Mouse (Mus musculus) heart, postnatal 14 days (tissue): Measurements from ENCODE around the gene Tfr2. TPM values are rescaled to one million over a fixed set of nuclear protein-coding genes. Genes with fewer than 3 reads are reported as not detected.

Source experiments
- DNase-seq, 2 experiments: peaks; one replicate each; pipeline ENCODE4 v3.0.0; 2021 to 2022
- intact Hi-C: fragments of 180-260 bp; cut with DNase I; formaldehyde crosslinking; loops from one replicate; pipeline ENCODE4 v1.15.1; 2025
- total RNA-seq, 2 experiments: library from RNA; stranded (reverse); gene quantifications; 2 replicates each; pipeline ENCODE4 v1.2.3; 2021

Gene Tfr2
- total RNA-seq, 2 experiments from 2014 or later = not detected

DNA sequence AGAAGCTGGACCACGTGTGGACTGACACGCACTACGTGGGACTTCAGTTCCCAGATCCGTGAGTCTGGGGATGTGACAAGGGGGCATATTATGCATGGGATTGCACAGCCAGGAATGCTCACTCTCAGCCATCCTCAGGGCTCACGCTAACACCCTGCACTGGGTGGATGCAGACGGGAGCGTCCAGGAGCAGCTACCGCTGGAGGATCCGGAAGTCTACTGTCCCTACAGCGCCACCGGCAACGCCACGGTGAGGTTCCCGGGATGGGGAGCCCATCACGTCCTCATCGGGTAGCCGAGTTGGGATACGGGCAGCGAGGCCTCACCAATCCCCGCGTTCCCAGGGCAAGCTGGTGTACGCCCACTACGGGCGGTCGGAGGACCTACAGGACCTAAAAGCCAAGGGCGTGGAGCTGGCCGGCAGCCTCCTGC, 4.8 kb downstream of the Tfr2 start:
- intact Hi-C loops = no loop called here
- peak; percentile 33 to 49 for DNase-seq

DNA sequence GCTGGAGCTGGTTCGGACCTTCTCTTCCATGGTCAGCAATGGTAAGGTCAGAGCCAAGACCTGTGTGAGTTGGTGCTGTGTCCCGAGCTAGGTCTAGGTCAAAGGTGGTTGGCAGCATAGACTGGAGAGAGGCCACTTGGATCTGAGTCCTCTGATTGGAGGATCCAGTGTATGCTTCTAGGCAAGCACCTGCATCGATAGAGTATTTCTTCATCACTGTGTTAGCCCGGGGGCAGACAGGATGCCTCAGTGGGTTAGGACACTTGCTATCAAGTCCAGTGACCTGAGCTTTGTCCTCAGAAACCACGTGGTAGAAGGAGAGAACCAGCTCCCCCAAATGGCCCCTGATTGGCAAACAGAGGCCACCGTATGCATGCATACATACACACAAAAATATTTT, 10.6 kb downstream of the Tfr2 start:
- no peak for DNase-seq
- intact Hi-C loops = no loop called here

GRCm38 (mm10) chr5:137582702-137583101, 13.1 kb downstream of the Tfr2 start:
- DNase-seq = no peak
- intact Hi-C loops = no loop called here

DNA sequence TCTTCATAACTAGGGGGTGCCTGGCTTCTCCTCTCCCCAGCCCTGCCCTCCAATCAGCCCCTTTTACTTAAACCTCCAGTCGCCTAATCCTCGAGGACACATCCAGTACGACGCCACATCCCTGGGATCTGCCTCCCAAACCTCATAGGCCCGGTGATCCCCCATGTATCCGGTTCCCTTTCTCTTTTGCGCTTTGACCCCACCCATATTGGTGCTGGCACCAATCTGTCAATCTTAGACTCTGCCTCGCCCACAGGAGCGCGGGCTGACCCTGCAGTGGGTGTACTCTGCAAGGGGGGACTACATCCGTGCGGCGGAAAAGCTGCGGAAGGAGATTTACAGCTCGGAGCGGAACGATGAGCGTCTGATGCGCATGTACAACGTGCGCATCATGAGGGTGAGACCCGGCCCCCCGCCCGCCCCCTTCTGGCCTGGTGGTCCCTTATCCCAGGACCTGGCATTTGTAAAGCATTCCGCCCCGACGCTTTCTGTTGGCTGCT, 14.1 kb downstream of the Tfr2 start:
- peak; percentile 21 to 48 for DNase-seq

DNA sequence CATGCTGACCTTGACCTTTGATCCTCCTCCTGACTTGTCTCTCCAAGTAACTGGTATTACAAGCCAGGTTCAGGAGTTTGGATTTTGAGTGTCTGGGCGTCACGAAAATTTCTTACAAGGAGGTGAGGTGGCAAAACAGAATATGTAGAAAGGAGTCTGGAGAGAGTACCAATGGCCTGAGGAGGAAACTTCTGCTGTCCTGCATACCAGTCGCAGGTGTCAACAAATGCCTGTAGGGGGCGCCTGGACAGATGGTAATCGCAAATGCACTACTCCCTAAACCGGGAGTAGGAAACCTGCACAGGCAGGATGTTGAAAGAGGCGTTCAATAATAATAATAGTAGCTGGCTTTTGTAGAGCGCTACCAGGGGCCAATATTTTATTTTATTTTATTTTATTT, 15.3 kb downstream of the Tfr2 start:
- peak; percentile 72 to 77 for DNase-seq
- intact Hi-C loops = no loop called here

More for the DNA sequence above, 14.1 kb downstream of the Tfr2 start:
- intact Hi-C loops = no loop called here

DNA sequence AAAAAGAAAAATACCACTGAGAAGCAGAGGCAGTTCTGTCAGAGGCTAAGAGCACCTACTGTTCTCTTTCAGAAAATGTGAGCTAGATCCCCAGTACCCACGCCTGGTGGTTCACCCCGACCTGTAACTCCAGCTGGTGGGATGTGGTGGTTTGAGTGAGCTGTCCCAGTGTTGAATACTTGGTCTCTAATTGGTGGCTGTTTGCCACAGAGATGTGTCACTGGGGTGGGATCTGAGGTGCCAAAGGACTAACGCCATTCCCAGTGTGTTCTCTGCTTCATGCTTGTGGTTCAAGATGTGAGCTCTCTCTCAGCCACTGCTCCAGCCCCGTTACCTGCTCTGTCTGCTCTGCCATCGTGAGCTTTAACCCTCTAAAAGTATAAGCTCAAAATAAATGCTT, 20.9 kb downstream of the Tfr2 start:
- no peak for DNase-seq

GRCm38 (mm10) chr5:137595921-137596320, 26.3 kb downstream of the Tfr2 start:
- no peak for DNase-seq
- intact Hi-C loops = no loop called here

More for the DNA sequence above, 20.9 kb downstream of the Tfr2 start:
- intact Hi-C loops = no loop called here

GRCm38 (mm10) chr5:137596601-137597261, 27.1 kb downstream of the Tfr2 start:
- intact Hi-C loops = no loop called here
- DNase-seq = no peak

DNA sequence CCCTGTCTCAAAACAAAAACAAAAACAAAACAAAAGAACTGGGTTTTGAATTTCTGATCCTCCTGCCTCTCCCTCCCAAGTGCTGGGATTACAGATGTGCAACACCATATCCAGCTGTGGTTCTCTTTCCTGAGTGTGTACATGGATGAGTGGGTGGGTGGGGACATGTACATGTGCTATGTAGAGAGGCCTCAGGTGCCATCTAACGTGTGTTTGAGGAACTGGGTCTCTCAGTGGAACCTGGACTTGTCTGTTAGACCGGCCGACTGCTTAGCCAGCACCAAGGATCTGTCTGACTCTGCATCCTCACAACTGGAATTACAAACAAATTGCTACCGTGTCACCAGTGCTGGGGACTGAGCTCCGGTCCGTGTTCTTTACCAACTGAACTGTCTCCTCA, 28.0 kb downstream of the Tfr2 start:
- intact Hi-C loops = no loop called here
- DNase-seq = no peak

DNA sequence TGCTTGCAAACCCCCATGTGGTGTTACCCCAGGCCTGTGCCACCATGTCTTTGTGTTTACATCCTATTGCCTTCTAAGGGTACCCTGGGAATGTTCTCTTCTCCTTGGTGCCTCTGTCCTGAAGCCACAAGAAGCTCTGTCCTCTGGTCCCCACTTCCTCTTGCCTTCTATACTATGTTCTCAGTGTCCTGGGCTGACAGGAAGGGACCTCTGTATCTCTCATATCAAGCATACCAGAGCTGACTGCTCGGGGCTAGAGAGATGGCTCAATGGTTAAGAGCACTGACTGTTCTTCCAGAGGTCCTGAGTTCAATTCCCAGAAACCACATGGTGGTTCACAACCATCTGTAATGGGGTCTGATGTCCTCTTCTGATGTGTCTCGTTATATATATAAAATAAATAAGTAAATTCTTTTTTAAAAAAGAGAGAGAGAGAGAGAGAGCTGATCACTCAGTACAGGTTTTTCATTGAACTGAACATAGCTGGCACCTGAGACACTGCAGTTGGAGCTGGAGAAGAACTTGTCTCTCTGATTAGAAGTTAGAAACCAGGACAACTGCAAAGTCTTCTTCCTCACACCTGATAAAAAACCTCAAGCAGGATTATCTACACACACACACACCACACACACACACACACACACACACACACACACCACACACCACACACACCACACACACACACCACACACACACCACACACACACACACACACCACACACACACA, 28.6 kb downstream of the Tfr2 start:
- intact Hi-C loops = no loop called here
- DNase-seq = no peak

DNA sequence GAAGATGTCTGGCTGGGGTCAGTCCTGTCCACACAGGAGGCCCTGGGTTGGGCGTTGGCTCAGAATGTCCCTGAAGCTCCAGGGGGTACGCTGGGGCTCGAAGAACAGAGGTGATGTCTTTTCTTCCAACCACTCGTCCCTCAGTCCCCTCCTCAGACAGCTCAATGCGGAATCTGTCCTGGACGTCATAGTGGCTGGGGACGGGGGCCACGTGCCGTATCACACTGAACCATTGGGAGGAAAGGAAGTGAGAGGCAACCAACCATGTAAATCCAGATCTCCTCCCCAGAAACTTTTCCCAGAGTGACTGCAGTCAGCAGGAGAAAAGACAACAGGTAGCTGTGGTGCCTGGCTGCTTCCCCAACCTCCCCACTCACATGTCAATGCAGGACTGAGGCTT, 30.0 kb downstream of the Tfr2 start:
- DNase-seq = no peak
- intact Hi-C loops = no loop called here

GRCm38 (mm10) chr5:137600281-137600618, 30.6 kb downstream of the Tfr2 start:
- intact Hi-C loops = loop anchor here (2.0 kb wide), 1 partner anchor 67 kb away; the partner anchor contains the start of genes Epo and Gnb2
- DNase-seq = no peak

GRCm38 (mm10) chr5:137600619-137601364, 31.2 kb downstream of the Tfr2 start, which contains the start of gene Mospd3:
TSS of gene Mospd3 (minus strand) at chr5:137601058.
- intact Hi-C loops = loop anchor here (2.0 kb wide), 1 partner anchor 68 kb away; the partner anchor contains the start of genes Epo and Gnb2
- DNase-seq = peak; percentile 96 to 97

DNA sequence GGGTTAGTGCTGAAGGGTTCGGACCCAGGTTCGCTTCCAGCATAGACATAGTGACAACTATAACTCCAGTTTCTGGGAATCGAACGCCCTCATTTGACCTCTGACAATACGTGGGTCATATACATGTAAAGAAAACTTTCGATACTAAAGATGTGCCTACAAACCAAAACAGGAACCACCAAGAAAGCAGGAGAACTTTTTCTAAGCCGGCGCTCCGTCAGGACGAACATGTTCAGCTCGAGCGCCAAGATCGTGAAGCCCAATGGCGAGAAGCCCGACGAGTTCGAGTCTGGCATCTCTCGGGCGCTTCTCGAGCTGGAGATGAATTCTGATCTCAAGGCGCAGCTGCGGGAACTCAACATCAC, 31.7 kb downstream of the Tfr2 start:
- peak in 1 of 2 experiments; percentile 66 for DNase-seq
- intact Hi-C loops = loop anchor here (2.0 kb wide), 1 partner anchor 69 kb away; the partner anchor contains the start of genes Epo and Gnb2

- no peak for DNase-seq
- intact Hi-C loops = no loop called here
Measured at GRCm38 (mm10) chr5:137607860-137608653, 38.4 kb downstream of the Tfr2 start.

DNA sequence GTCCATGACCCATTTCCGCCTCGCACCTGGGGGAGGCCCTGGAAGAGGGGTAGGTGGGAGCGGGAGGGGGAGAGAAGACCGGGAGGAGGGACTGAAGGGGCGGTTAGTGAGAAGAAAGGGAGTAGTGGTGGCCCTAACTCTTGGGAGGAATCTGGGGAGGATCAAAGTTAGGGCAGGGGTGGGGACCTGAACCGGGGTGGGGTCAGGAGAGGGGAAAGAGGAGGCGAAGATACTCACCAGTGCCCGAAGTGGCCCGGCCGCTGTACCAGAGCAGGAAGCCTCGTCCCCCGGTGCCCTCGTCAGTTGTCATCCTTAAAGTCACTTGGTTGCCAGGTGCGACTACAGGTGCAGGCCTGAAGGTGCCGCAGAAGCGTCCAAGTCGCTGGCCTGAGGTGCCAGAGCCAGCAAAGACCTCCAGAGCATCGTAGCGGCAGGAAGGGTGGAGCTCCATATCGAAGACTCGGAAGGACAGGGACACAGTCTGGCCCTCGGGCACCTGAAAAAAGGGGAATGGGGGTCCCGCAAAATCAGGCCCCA, 39.1 kb downstream of the Tfr2 start:
- DNase-seq = no peak
- intact Hi-C loops = no loop called here

DNA sequence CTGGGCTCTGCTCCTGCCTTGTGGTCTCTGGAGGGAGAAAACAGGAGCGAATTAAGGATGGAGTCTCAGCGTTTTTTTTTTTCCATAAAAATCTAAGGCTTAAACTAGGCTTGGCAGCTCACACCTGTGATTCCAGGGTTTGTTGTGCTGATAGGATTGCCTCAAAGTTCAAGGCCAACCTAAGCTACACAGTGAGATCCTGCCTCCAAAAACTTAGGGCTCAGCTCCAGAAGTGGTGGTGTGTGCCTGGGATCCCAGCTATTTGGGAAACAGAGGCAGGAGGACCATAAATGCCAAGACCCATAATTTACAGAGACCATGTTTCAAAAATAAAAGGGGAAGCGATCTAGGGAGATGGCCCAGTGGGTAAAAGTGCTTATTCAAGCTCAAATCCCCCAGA, 39.7 kb downstream of the Tfr2 start:
- intact Hi-C loops = no loop called here
- DNase-seq = no peak

DNA sequence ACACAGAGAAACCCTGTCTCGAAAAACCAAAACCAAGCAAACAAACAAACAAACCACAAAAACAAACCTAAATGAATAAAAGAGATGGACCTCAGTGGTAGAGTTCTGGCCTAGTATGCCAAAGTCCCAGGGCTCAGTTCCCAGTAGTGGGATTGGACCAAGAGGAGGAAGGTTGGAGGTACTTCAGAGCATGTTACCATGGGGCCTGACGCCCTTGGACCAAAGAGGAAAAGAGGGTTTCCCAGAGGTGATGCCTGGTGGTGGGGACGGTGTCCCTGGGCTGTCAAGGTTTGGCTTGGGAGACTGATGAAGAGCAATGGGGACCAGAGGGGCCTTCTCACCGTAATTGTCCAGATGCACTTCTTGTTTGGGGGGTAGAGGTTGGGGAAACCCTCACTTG, 40.4 kb downstream of the Tfr2 start:
- intact Hi-C loops = no loop called here
- peak in 1 of 2 experiments; percentile 13 for DNase-seq

- intact Hi-C loops = no loop called here
- DNase-seq = peak; percentile 80 to 85
Measured at GRCm38 (mm10) chr5:137610548-137611244, 41.1 kb downstream of the Tfr2 start.
